Mouse (Mus musculus) liver, embryonic 13.5 days (tissue): Measurements from ENCODE around the gene Tnfsf13. TPM values are rescaled to one million over a fixed set of nuclear protein-coding genes. Genes with fewer than 3 reads are reported as not detected.
A peak's percentile ranks its signal among the peaks of the same experiment; 100 is the strongest.

ENCODE experiments used
- ATAC-seq: fragments of 200-750 bp; cut with Nextera tagmentation; 2 replicates; pipeline ENCODE4 v1.8.0; 2017; ENCODE audit warnings: low read depth, mild to moderate bottlenecking, moderate number of reproducible peaks, moderate library complexity
- DNase-seq: peaks from one replicate; pipeline ENCODE4 v3.0.0; 2022
- H3K27ac ChIP-seq: fragments of 300-500 bp; sonication (generic); 2 replicates; pipeline ENCODE4 v1.5.1; 2015; ENCODE audit warnings: moderate library complexity, mild to moderate bottlenecking, inconsistent platforms
- H3K27me3 ChIP-seq: fragments of 300-500 bp; sonication (generic); 2 replicates; pipeline ENCODE4 v1.6.1; 2015; ENCODE audit warnings: mild to moderate bottlenecking, inconsistent platforms
- H3K36me3 ChIP-seq: fragments of 300-500 bp; sonication (generic); 2 replicates; pipeline ENCODE4 v1.6.1; 2015; ENCODE audit warnings: mild to moderate bottlenecking, inconsistent platforms
- H3K4me1 ChIP-seq: fragments of 300-500 bp; sonication (generic); replicated peaks from 2 replicates; pipeline ENCODE4 v1.6.1; 2015; ENCODE audit warnings: inconsistent platforms
- H3K4me2 ChIP-seq: fragments of 300-500 bp; sonication (generic); 2 replicates; pipeline ENCODE4 v1.6.1; 2015; ENCODE audit warnings: inconsistent platforms, mild to moderate bottlenecking, moderate library complexity
- H3K4me3 ChIP-seq: fragments of 300-500 bp; sonication (generic); replicated peaks from 2 replicates; pipeline ENCODE4 v1.5.1; 2015; ENCODE audit warnings: mild to moderate bottlenecking, inconsistent platforms
- H3K9ac ChIP-seq: fragments of 300-500 bp; sonication (generic); 2 replicates; pipeline ENCODE4 v1.6.1; 2015; ENCODE audit warnings: mild to moderate bottlenecking, inconsistent platforms
- H3K9me3 ChIP-seq: fragments of 300-500 bp; sonication (generic); replicated peaks from 2 replicates; pipeline ENCODE4 v1.6.1; 2016; ENCODE audit warnings: inconsistent platforms
- WGBS: fragments of 180-500 bp; shearing (Covaris S2); methylation state at CpG from one replicate; pipeline ENCODE4 v1.1.7; 2015; ENCODE audit not compliant: insufficient replicate concordance; 5-methylcytosine and 5-hydroxymethylcytosine counted together
- polyA plus RNA-seq: library from polyadenylated mRNA; unstranded; fragments of >200 nt; fragmentation: Nextera tagmentation; extraction: Ambion mirVana; gene quantifications from 2 replicates; pipeline ENCODE4 v1.2.1, GENCODE M21; 2015

The Tnfsf13 gene
- polyA plus RNA-seq, 1 experiment from 2014 or later = not detected

GRCm38 (mm10) chr11:69679144-69679543, 6.4 kb downstream of the Tnfsf13 start:
- ATAC-seq = no peak
- 84% methylated on average over 2 of the region's 2 CpGs for WGBS
- Histone ChIP-seq H3K4me2 (0 out of 2 replicates have a peak overlapping the region, but pooled peaks have one; percentile 1), H3K4me3 (no peak overlapping the region), H3K9me3 (no peaks in the 10 kb centered on the region), H3K4me1 (peaks cover 55% of the 10 kb centered on the region), H3K9ac (no peak overlapping the region), H3K27me3 (no peaks in the 10 kb centered on the region), H3K36me3 (peaks cover 60% of the 10 kb centered on the region), H3K27ac (no peak overlapping the region)
- DNase-seq = no peak

GRCm38 (mm10) chr11:69672211-69672706, 13.3 kb downstream of the Tnfsf13 start, which contains the start of gene Eif4a1:
Gene Eif4a1, minus strand, starts transcription at chr11:69672423.
- ATAC-seq = peak; percentile 95
- Histone ChIP-seq H3K27ac (peak within 1 kb of the TSS; percentile 98), H3K36me3 (peaks cover 83% of the 10 kb centered on the region), H3K9me3 (no peaks in the 10 kb centered on the region), H3K9ac (peak within 1 kb of the TSS; percentile 98), H3K4me1 (peaks cover 63% of the 10 kb centered on the region), H3K4me3 (peak within 1 kb of the TSS; percentile 91), H3K4me2 (peak within 1 kb of the TSS; percentile 95), H3K27me3 (no peaks in the 10 kb centered on the region)
- WGBS = under 1% methylated on average over 36 of the region's 36 CpGs
- peak; percentile 100 for DNase-seq

DNA sequence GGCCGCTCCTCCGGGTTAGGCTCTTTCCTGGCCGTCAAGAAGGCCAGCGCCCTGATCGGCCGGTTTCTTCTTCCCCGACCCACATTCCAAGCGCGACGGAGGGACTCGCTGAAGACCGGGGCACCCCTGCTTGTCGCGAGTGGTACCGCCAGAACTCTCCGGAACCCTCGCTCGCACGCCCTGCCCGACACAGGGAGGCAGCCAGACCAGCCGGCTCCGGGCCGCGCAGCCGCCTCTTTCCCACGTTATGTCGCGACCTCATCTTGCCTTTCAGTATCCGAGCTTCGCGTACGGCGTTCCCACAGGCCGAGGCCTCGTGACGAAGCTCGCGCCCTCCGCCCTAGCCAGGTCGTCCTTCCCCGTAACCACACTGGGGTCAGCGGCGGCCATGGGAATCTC, 13.9 kb downstream of the Tnfsf13 start:
- H3K4me2 ChIP-seq = peak overlapping the region; percentile 95
- H3K9ac ChIP-seq = peak overlapping the region; percentile 98
- peak overlapping the region; percentile 98 for H3K27ac ChIP-seq
- H3K36me3 ChIP-seq = peaks cover 82% of the 10 kb centered on the region
- WGBS = under 1% methylated on average over 43 of the region's 43 CpGs
- ATAC-seq = no peak; the same call in 1 of the 2 replicates
- peak overlapping the region; percentile 91 for H3K4me3 ChIP-seq
- H3K9me3 ChIP-seq = no peaks in the 10 kb centered on the region
- H3K4me1 ChIP-seq = peaks cover 63% of the 10 kb centered on the region
- no peaks in the 10 kb centered on the region for H3K27me3 ChIP-seq
- DNase-seq = no peak

DNA sequence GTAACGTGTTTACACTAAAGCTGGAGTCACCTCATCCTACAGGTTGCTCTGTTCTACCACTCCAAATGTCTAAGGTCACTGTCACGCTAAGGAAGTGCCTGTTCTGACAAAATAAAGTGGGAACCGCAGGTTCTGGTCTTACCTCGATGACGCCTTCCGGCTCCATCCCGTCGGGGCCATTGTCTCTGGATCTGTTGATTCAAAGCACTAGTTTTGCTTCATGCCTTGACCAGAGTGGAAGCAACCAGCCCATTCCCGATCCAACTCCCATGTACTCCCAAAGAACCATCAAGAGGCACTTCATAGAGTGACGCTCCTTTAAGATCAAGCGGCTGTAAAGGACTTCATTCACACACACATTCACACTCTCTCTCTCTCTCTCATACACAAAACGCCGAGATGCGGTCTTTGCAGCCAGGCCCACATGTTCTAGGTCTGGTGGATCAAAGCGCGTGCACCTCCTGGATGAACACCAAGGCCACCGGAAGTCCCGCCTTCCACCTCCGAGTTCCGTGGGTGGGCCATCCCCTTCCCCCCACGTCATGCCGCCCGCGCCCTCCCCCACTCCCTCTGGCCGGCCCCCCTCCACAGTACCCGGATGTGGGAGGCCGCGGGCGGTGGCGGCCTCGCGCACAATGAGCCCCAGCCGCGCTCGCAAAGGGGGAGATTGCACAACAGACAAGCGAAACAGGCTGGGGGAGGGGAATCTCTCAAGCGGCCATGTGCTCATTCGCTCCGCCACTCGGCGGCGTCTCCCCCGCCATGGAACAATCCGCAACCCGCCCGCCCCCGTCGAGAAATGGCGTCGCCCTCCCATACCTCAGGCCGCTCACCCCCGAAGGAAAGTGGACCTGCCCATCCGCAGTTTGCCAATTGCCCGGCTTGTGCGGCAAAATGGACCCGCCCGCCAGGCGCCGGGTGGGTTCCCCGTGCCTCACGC, 14.5 kb downstream of the Tnfsf13 start:
- WGBS = under 1% methylated on average over 59 of the region's 61 CpGs
- DNase-seq (peak; percentile 86), ATAC-seq (peak; percentile 63)
- H3K36me3 ChIP-seq = peaks cover 82% of the 10 kb centered on the region
- H3K27me3 ChIP-seq = no peaks in the 10 kb centered on the region
- peak overlapping the region; percentile 95 for H3K4me2 ChIP-seq
- peak overlapping the region; percentile 91 for H3K4me3 ChIP-seq
- H3K4me1 ChIP-seq = peaks cover 69% of the 10 kb centered on the region
- H3K9me3 ChIP-seq = no peaks in the 10 kb centered on the region
- H3K9ac ChIP-seq = peak overlapping the region; percentile 98
- H3K27ac ChIP-seq = peak overlapping the region; percentile 98

GRCm38 (mm10) chr11:69666665-69667005, 18.9 kb downstream of the Tnfsf13 start:
- ATAC-seq = no peak
- H3K36me3 ChIP-seq = peaks cover 76% of the 10 kb centered on the region

GRCm38 (mm10) chr11:69665961-69666664, 19.5 kb downstream of the Tnfsf13 start, which contains the start of gene Cd68:
Gene Cd68, minus strand, starts transcription at chr11:69666153.
- WGBS = 25% methylated on average over 7 of the region's 7 CpGs
- H3K9ac ChIP-seq = no peak within 1 kb of the TSS
- no peaks in the 10 kb centered on the region for H3K27me3 ChIP-seq
- H3K4me1 ChIP-seq = peaks cover 76% of the 10 kb centered on the region
- H3K4me2 ChIP-seq = 0 out of 2 replicates have a peak within 1 kb of the TSS, but pooled peaks have one; percentile 13
- no peaks in the 10 kb centered on the region for H3K9me3 ChIP-seq
- peak within 1 kb of the TSS; percentile 96 for H3K27ac ChIP-seq
- ATAC-seq (no peak), DNase-seq (peak; percentile 50)
- H3K36me3 ChIP-seq = peaks cover 76% of the 10 kb centered on the region
- H3K4me3 ChIP-seq = 0 out of 2 replicates have a peak within 1 kb of the TSS, but pooled peaks have one; percentile 0

More at GRCm38 (mm10) chr11:69666665-69667005, 18.9 kb downstream of the Tnfsf13 start:
- DNase-seq = no peak
- Histone ChIP-seq H3K27me3 (no peaks in the 10 kb centered on the region), H3K4me3 (no peak overlapping the region), H3K4me1 (peaks cover 71% of the 10 kb centered on the region), H3K4me2 (no peak overlapping the region), H3K9ac (no peak overlapping the region), H3K9me3 (no peaks in the 10 kb centered on the region), H3K27ac (peak overlapping the region; percentile 96; the same call in 1 of the 2 replicates)
- WGBS = 76% methylated on average over 3 of the region's 3 CpGs

GRCm38 (mm10) chr11:69665457-69665960, 20.1 kb downstream of the Tnfsf13 start:
- Histone ChIP-seq H3K9me3 (no peaks in the 10 kb centered on the region), H3K4me2 (0 out of 2 replicates have a peak overlapping the region, but pooled peaks have one; percentile 13), H3K4me3 (0 out of 2 replicates have a peak overlapping the region, but pooled peaks have one; percentile 0), H3K36me3 (peaks cover 71% of the 10 kb centered on the region), H3K27ac (peak overlapping the region; percentile 96), H3K4me1 (peaks cover 77% of the 10 kb centered on the region), H3K9ac (no peak overlapping the region), H3K27me3 (no peaks in the 10 kb centered on the region)
- ATAC-seq (no peak), DNase-seq (no peak)
- WGBS = 64% methylated on average over 9 of the region's 9 CpGs

DNA sequence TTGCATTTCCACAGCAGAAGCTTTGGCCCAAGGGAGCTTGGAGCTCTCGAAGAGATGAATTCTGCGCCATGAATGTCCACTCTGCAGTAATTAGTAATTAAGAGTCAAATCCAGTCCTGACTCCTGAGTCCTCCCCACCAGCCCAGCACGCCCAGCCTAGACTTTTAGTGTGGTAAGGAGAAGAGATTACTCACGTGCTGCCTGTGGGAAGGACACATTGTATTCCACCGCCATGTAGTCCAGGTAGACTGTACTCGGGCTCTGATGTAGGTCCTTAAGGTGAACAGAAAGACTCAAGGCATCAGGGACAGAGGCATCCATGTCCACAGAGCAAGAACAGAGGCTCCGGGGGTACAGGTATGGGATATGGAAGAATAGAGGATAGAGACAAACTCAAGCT, 20.7 kb downstream of the Tnfsf13 start:
- Histone ChIP-seq H3K27me3 (no peaks in the 10 kb centered on the region), H3K4me3 (no peak overlapping the region), H3K4me2 (0 out of 2 replicates have a peak overlapping the region, but pooled peaks have one; percentile 13), H3K4me1 (peaks cover 77% of the 10 kb centered on the region), H3K36me3 (peaks cover 66% of the 10 kb centered on the region), H3K9me3 (no peaks in the 10 kb centered on the region), H3K27ac (peak overlapping the region; percentile 96; the same call in 1 of the 2 replicates), H3K9ac (no peak overlapping the region)
- DNase-seq (no peak), ATAC-seq (no peak)
- 87% methylated on average over 7 of the region's 7 CpGs for WGBS

DNA sequence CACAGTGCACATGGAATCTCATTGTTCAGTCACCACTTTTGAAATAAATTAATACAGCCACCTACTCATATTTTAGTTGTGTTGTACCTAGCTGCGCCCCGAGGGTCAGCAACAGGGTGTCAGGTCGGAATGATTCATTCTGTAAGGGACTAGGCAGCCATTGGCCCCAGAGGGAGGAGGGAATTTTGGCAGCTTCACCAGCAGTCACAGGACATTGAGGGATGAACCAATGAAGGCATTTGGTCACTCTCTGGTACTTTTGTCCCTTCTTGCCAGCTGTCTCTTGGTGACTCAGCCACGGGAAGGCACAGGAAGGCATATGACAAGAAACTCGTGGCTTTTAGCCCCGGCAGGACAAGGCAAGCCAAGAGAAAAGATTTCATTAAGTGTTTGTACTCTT, 21.8 kb downstream of the Tnfsf13 start:
- Histone ChIP-seq H3K36me3 (peaks cover 64% of the 10 kb centered on the region), H3K4me2 (peak overlapping the region; percentile 84), H3K27ac (peak overlapping the region; percentile 96), H3K9ac (peak overlapping the region; percentile 79), H3K4me3 (peak overlapping the region; percentile 68; the same call in 1 of the 2 replicates), H3K4me1 (peaks cover 66% of the 10 kb centered on the region), H3K9me3 (no peaks in the 10 kb centered on the region), H3K27me3 (no peaks in the 10 kb centered on the region)
- no peak for DNase-seq
- 69% methylated on average over 6 of the region's 6 CpGs for WGBS
- ATAC-seq = no peak

GRCm38 (mm10) chr11:69662967-69663671, 22.5 kb downstream of the Tnfsf13 start:
- Histone ChIP-seq H3K4me1 (peaks cover 63% of the 10 kb centered on the region), H3K36me3 (peaks cover 64% of the 10 kb centered on the region)
- 57% methylated on average over 13 of the region's 13 CpGs for WGBS

More at GRCm38 (mm10) chr11:69662967-69663671, 22.5 kb downstream of the Tnfsf13 start:
- Histone ChIP-seq H3K9ac (peak overlapping the region; percentile 79), H3K9me3 (no peaks in the 10 kb centered on the region), H3K4me3 (peak overlapping the region; percentile 68), H3K27me3 (no peaks in the 10 kb centered on the region), H3K27ac (peak overlapping the region; percentile 96), H3K4me2 (peak overlapping the region; percentile 84)
- DNase-seq = no peak
- no peak for ATAC-seq
